Mouse (Mus musculus) lung, postnatal 4 days (tissue): ENCODE data around the gene Ndufaf3.

Source experiments
- DNase-seq, 2 experiments: peaks; one replicate each; pipeline ENCODE4 v3.0.0; 2021

Ndufaf3 gene

DNA sequence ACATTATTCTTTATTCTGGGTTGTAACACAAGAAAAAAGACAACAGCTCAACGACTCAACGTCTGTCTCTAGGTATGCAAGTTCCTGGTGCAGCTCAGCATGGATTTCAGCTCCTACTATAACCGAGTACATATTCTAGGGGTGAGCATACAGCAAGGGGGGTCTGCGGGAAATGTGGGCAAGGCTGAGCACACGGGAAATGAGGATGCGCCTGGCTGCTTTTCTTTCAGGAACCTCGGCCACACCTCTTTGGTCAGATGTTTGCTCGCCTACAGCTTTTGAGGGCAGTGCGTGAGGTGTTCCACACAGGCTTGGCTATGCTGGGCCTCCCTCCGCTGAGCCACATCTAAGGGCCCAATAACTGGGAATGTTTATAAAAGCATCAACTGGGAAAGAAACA is 5.1 kb upstream of the Ndufaf3 start:
- no peak for DNase-seq

GRCm38 (mm10) chr9:108571401-108571973 is 4.3 kb upstream of the Ndufaf3 start:
- DNase-seq: no peak

- peak; percentile 81 to 86 for DNase-seq
Observed at GRCm38 (mm10) chr9:108570207-108570896, 3.1 kb upstream of the Ndufaf3 start.

- DNase-seq: peak; percentile 92 to 96
Observed at GRCm38 (mm10) chr9:108569381-108570206, 2.4 kb upstream of the Ndufaf3 start, which contains the start of gene Dalrd3. Gene Dalrd3 (plus strand): TSS chr9:108569886.

DNA sequence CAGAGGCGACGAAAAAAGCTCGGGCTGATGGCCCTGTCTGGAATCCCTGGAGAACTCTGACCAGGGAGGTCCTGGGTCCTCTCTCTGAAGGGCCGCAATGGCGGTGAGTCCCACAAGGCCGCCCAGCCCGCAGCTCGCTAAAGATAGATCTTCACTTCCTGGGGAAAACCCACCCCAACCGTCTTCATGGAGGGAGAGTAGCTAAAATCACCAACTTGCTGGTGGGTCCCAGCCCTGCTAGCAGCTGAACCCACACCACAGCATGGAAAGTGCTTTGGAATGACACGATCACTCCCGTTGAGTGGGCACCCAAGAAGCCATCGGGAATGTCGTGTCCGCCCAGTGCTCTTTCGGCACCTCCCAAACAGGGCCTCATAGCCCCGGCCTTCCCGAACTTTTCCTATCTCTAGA is 1.3 kb upstream of the Ndufaf3 start:
- no peak for DNase-seq

DNA sequence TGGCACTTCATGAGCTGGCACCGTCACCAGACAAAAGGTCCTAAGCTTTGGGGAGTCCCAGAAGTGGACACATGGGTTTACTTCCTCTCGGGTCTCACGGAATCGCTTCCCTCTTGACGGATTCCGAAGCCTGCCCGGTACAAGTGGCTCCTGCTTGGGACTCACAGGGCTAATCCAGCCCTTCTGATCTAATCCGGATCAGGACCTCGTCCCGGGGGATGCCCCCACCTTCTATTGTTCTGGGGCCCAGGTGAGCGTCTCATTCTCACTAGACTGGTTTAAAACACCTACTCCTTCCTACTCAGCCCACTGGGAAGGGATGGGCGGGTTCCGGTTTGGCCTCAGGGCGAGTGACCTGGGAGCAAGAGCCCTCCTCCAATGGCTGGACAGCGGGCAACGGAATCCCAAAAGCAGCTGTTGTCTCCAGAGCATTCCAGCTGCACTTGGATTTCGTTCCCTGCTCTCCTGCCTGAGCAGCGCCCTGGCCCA is 741 bp upstream of the Ndufaf3 start:
- DNase-seq: peak in 1 of 2 experiments; percentile 57

- DNase-seq: no peak
Observed at GRCm38 (mm10) chr9:108565881-108566814, 1.1 kb downstream of the Ndufaf3 start.

DNA sequence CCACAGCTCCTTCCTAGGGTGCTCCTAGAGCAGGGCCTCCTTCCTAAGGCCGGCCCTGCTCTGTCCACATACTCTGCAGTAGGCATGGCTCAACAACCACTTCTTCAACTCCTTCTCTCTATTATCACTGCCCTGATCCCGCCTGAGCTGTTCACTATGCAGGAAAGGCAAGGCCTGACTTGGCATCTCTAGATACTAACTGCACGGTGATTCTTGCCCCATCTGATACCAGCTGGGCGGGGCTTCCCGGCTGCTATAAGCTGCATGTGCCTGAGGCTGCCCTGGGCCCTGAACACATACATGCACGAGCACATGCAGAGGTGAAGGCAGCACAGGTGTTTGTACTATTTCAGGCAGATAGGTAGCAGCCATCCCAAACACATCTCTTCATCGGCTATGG is 3.1 kb downstream of the Ndufaf3 start:
- no peak for DNase-seq

GRCm38 (mm10) chr9:108563671-108564070 is 3.6 kb downstream of the Ndufaf3 start:
- no peak for DNase-seq

DNA sequence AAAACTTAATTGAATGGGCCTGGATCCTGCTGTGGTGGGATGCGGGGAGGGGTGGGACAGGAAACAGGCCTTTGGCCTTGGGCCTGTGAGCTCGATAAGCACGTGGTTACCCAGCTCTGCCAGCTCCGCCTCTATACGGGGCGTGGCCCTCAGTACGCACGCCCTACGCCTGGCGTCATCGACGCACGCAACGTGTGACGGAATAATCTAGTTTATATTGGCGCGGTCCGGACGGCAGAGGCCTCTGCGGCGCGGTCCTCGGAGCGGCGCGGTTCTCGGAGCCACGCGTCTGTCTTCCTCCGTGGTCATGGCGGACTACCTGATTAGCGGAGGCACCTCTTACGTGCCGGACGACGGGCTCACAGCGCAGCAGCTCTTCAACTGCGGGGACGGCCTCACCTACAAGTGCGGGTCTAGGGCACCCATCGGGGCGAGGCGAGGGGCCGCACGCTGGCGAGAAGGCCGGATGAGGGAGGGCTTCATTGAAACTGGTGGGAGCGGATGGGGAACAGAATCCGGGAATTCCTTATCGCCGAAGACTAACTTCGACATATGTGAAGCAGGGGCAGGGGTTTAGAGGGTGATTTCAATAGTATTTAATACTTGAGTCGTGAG is 6.9 kb downstream of the Ndufaf3 start, which contains the start of gene Impdh2:
Gene Impdh2 (plus strand): TSS at position 60 of the 615 bp plus-strand sequence.
- DNase-seq: peak; percentile 96 to 98

DNA sequence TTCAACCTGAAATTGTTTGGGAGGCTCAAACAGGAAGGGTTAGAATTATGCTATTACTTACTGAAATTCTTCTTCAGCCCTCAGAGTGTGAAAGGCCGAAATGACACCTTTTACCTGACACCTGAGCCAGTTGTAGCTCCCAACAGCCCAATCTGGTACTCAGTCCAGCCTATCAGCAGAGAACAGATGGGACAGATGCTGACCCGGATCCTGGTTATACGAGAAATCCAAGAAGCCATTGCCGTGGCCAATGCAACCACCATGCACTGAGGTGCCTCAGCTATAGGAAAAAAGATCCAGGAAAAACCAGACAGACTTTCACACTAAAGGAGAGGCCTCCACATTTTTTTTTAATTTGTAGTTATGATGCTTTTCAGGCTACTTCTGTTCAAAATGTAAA is 8.1 kb downstream of the Ndufaf3 start:
- DNase-seq: no peak

DNA sequence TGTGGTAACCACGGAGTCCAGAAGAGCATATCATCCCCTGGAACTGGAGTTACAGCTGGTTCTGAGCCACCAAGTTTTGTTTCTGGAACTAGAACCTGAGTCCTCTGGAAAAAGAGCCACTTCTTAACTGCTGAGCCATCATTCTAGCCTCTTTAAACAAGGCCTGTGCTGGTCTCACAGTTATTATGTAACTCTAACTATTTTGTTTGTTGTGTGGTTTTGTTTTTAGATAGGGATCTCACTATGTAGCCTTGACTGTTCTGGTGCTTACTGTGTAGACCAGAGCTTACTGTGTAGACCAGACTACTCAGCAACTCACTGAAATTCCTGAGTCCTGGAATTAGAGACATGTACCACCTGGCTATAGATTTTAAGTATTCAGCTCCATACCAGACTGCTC is 20.4 kb downstream of the Ndufaf3 start:
- no peak for DNase-seq

- DNase-seq: no peak
Observed at GRCm38 (mm10) chr9:108545986-108546385, 21.2 kb downstream of the Ndufaf3 start.

DNA sequence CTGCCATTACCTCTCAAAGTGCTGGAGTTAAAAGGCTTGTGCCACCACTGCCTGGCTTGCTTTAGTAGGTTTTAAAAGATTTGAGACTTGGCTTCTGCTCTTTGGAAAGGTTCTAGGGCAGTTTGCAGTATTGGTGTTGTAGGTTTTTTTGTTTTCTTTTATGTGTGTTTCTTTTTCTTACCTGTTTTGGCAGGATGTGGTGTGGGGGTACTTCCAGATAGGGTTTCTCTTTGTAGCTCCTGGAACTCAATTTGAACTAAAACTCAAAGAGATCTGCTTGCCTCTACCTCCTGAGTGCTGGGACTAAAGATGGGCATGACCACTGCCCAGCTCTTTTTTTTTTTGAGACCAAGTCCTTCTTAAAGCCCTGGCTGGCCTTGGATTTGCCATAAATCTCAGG is 26.4 kb downstream of the Ndufaf3 start:
- no peak for DNase-seq

- DNase-seq: no peak
Observed at GRCm38 (mm10) chr9:108531496-108531895, 35.7 kb downstream of the Ndufaf3 start.

- no peak for DNase-seq
Observed at GRCm38 (mm10) chr9:108530954-108531353, 36.3 kb downstream of the Ndufaf3 start.

DNA sequence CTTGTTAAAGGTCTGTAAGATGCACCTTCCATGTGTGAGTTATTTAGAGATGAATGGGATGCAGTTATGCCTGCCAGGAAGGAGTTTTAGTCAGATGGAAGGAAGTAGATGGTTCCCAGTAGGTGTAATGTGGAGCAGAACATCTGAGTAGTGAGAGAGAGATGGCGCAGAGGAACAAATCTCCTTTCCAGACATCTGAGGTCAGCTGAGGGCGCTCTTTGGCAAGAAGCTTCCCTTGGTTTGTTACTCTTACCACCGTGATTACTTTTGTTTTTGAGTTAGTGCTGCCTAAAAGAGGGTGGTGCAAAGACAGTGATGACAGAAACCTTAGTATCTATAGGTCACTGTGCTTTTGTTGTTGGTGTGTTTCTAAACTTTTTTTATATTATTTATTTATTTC is 41.8 kb downstream of the Ndufaf3 start:
- DNase-seq: no peak

DNA sequence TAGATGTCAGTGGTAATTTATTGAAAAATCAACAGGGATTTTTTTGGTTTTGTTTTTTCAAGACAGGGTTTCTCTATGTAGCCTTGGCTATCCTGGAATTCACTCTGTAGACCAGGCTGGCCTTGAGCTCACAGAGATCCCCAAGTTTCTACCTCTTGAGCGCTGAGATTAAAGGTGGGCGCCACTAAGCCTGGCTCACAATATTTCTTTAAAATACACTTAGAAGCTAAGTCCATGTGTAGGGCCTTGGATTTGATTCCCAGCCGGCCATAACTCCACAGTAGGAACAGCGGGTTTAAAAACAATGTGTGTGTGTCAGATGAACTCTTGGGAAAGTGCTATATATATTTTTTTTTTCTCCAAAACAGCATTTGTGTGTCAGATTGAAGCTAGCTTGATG is 43.9 kb downstream of the Ndufaf3 start:
- DNase-seq: no peak

GRCm38 (mm10) chr9:108521604-108522003 is 45.6 kb downstream of the Ndufaf3 start:
- no peak for DNase-seq

DNA sequence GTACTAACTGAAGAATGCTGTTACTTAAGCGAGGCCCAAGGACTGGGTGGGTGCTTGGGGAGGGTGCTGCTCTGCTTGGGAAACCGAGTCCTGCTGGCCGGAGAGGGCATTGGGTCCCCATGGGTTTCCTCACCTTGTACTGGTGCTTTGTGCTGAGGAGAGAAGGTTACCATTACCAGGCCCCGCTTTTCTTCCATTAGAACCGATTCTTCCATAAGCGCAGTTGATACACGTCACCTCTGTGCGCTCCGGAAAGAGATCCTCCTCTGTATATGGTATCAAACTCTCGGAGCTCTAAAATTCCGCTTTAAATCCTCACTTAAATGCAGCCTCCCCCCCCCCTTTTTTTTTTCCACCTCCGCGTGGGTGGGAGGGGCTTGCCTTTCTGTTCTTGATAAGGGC is 49.3 kb downstream of the Ndufaf3 start:
- no peak for DNase-seq

DNA sequence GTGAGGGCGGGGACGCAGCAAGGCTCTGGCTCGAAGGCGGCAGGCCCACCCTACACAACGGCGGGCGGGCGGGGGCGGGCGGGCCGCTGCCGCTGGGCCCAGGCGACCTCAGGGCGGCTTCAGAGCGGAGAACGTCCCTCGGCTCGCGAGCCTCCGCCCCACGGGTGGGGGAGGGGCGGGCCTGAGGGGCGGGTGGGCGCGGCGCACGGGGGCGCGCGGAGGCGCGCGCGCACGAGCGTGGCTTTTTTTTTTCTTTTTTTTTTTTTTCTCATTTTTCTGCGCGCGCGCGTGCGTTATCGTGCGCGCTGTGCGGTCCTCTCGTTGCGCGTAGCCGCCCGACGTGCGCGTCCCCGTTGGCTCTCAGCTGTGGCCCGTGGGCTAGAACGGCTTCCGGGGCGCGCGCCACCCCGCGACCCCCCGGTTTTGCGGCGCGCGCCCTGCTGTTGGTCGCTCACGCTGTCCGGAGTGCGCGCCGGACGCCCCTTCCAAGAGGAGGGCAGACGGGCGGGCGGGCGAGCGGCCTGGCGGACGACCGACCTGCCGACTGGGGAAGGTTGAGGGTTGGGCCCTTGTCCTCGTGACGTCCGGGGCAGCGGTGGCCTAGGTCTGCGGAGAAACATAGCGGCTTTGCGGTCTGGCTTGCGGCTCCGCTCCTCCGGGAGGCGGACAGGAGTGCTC is 49.8 kb downstream of the Ndufaf3 start:
- peak; percentile 87 to 92 for DNase-seq
